Mouse (Mus musculus) regulatory T cell (primary cell): ENCODE measurements around the gene Slc12a4.

ENCODE experiments used
- in situ Hi-C: fragments of 300-600 bp; cut with MboI, MseI; formaldehyde crosslinking; loops from one replicate; pipeline ENCODE4 v1.15.1; 2025; ENCODE audit warnings: high pct_unique_total_duplicates

Gene Slc12a4

GRCm38 (mm10) chr8:105969367-105969766, 3.5 kb upstream of the Slc12a4 start:
- in situ Hi-C loops = no loop called here

GRCm38 (mm10) chr8:105966692-105967311, 905 bp upstream of the Slc12a4 start:
- in situ Hi-C loops = no loop called here

- in situ Hi-C loops = no loop called here
Measured at GRCm38 (mm10) chr8:105965266-105965904, 512 bp downstream of the Slc12a4 start.

GRCm38 (mm10) chr8:105964506-105965265, 1.2 kb downstream of the Slc12a4 start:
- in situ Hi-C loops = no loop called here

- in situ Hi-C loops = no loop called here
Measured at GRCm38 (mm10) chr8:105961536-105961935, 4.4 kb downstream of the Slc12a4 start.

GRCm38 (mm10) chr8:105961101-105961500, 4.8 kb downstream of the Slc12a4 start:
- in situ Hi-C loops = no loop called here

- in situ Hi-C loops = no loop called here
Measured at GRCm38 (mm10) chr8:105959350-105959749, 6.5 kb downstream of the Slc12a4 start.

- in situ Hi-C loops = no loop called here
Measured at GRCm38 (mm10) chr8:105957813-105958212, 8.1 kb downstream of the Slc12a4 start.

GRCm38 (mm10) chr8:105956556-105956955, 9.3 kb downstream of the Slc12a4 start:
- in situ Hi-C loops = no loop called here

GRCm38 (mm10) chr8:105951057-105951659, 14.7 kb downstream of the Slc12a4 start:
- in situ Hi-C loops = no loop called here

- in situ Hi-C loops = no loop called here
Measured at GRCm38 (mm10) chr8:105949350-105949749, 16.5 kb downstream of the Slc12a4 start.

GRCm38 (mm10) chr8:105943321-105943739, 22.6 kb downstream of the Slc12a4 start, which contains the start of gene Lcat:
TSS of gene Lcat (minus strand) at chr8:105943382.
- in situ Hi-C loops = no loop called here

GRCm38 (mm10) chr8:105942542-105942941, 23.4 kb downstream of the Slc12a4 start:
- in situ Hi-C loops = no loop called here

GRCm38 (mm10) chr8:105942026-105942425, 23.9 kb downstream of the Slc12a4 start:
- in situ Hi-C loops = no loop called here

- in situ Hi-C loops = loop anchor here (10.0 kb wide), 1 partner anchor 53 kb away; the partner anchor contains the start of gene Edc4
Measured at GRCm38 (mm10) chr8:105938306-105938669, 27.6 kb downstream of the Slc12a4 start, which contains the start of gene Psmb10. TSS of gene Psmb10 (minus strand) at chr8:105938444.

GRCm38 (mm10) chr8:105937496-105938305, 28.2 kb downstream of the Slc12a4 start:
- in situ Hi-C loops = loop anchor here (10.0 kb wide), 1 partner anchor 53 kb away; the partner anchor contains the start of gene Edc4

- in situ Hi-C loops = loop anchor here (10.0 kb wide), 1 partner anchor 52 kb away; the partner anchor contains the start of gene Edc4
Measured at GRCm38 (mm10) chr8:105936866-105937475, 28.9 kb downstream of the Slc12a4 start.

- in situ Hi-C loops = loop anchor here (10.0 kb wide), 1 partner anchor 51 kb away; the partner anchor contains the start of gene Edc4
Measured at GRCm38 (mm10) chr8:105935863-105936603, 29.9 kb downstream of the Slc12a4 start.

GRCm38 (mm10) chr8:105935105-105935504, 30.8 kb downstream of the Slc12a4 start:
- in situ Hi-C loops = loop anchor here (10.0 kb wide), 1 partner anchor 50 kb away; the partner anchor contains the start of gene Edc4

- in situ Hi-C loops = loop anchor here (10.0 kb wide), 1 partner anchor 49 kb away; the partner anchor contains the start of gene Edc4
Measured at GRCm38 (mm10) chr8:105933762-105934161, 32.1 kb downstream of the Slc12a4 start, which contains the start of gene Ctrl. TSS of gene Ctrl (minus strand) at chr8:105933862.
